Mouse (Mus musculus) layer of hippocampus, postnatal 36 days (tissue): ENCODE data around the gene BC051019. TPM values are rescaled to one million over a fixed set of nuclear protein-coding genes. Genes with fewer than 3 reads are reported as not detected.
A peak's percentile ranks its signal among the peaks of the same experiment; 100 is the strongest.

Experiments used
- DNase-seq, 2 experiments: peaks; one replicate each; pipeline ENCODE4 v3.0.0; 2022
- total RNA-seq, 2 experiments: library from RNA; stranded (reverse); gene quantifications; 2 replicates each; pipeline ENCODE4 v1.2.3; 2021

The BC051019 gene
- not detected for total RNA-seq

GRCm38 (mm10) chr7:109723697-109724096, at the start of gene BC051019:
TSS of gene BC051019 (minus strand) at chr7:109723850.
- DNase-seq = no peak

GRCm38 (mm10) chr7:109772251-109772650, 48.6 kb upstream of the BC051019 start:
- DNase-seq = no peak

GRCm38 (mm10) chr7:109768699-109769383, 45.2 kb upstream of the BC051019 start:
- no peak for DNase-seq

GRCm38 (mm10) chr7:109767575-109768350, 44.1 kb upstream of the BC051019 start:
- DNase-seq = no peak

GRCm38 (mm10) chr7:109764009-109764408, 40.4 kb upstream of the BC051019 start:
- no peak for DNase-seq

GRCm38 (mm10) chr7:109756291-109756690, 32.6 kb upstream of the BC051019 start:
- no peak for DNase-seq

GRCm38 (mm10) chr7:109754034-109754433, 30.4 kb upstream of the BC051019 start:
- no peak for DNase-seq

GRCm38 (mm10) chr7:109752008-109752925, 28.6 kb upstream of the BC051019 start, which contains the start of gene Tmem9b:
TSS of gene Tmem9b (minus strand) at chr7:109752875.
- peak; percentile 82 to 84 for DNase-seq

GRCm38 (mm10) chr7:109751427-109752007, 27.9 kb upstream of the BC051019 start:
- no peak for DNase-seq

GRCm38 (mm10) chr7:109747747-109748146, 24.1 kb upstream of the BC051019 start:
- no peak for DNase-seq

- no peak for DNase-seq
These were observed 18.1 kb upstream of the BC051019 start for GRCm38 (mm10) chr7:109741703-109742102.

GRCm38 (mm10) chr7:109741060-109741459, 17.4 kb upstream of the BC051019 start:
- DNase-seq = no peak

GRCm38 (mm10) chr7:109739822-109740370, 16.2 kb upstream of the BC051019 start:
- DNase-seq = no peak

GRCm38 (mm10) chr7:109734806-109735205, 11.2 kb upstream of the BC051019 start:
- DNase-seq = no peak

GRCm38 (mm10) chr7:109731626-109732025, 8.0 kb upstream of the BC051019 start, which contains the start of gene Ascl3:
TSS of gene Ascl3 (minus strand) at chr7:109731726.
- DNase-seq = no peak

- no peak for DNase-seq
These were observed 536 bp downstream of the BC051019 start for GRCm38 (mm10) chr7:109723114-109723513.

GRCm38 (mm10) chr7:109722618-109723017, 1.0 kb downstream of the BC051019 start:
- no peak for DNase-seq

- no peak for DNase-seq
These were observed 4.4 kb downstream of the BC051019 start for GRCm38 (mm10) chr7:109719286-109719685.

GRCm38 (mm10) chr7:109713434-109713982, 10.1 kb downstream of the BC051019 start:
- DNase-seq = no peak

GRCm38 (mm10) chr7:109712198-109712597, 11.5 kb downstream of the BC051019 start:
- no peak for DNase-seq

- no peak for DNase-seq
These were observed 13.6 kb downstream of the BC051019 start for GRCm38 (mm10) chr7:109710069-109710468.
